Mouse (Mus musculus) hindbrain, embryonic 11.5 days (tissue): ENCODE data around the gene Lars2. TPM values are rescaled to one million over a fixed set of nuclear protein-coding genes. Genes with fewer than 3 reads are reported as not detected.
"Not testable (repeated sequence)": the region's sequence is repeated elsewhere in the genome, so short reads cannot be mapped to it uniquely, and the experiment has no call there.

Experiments used
- ATAC-seq: fragments of 200-750 bp; cut with Nextera tagmentation; 2 replicates; pipeline ENCODE4 v1.8.0; 2017; ENCODE audit warnings: mild to moderate bottlenecking, moderate TSS enrichment, moderate library complexity; ENCODE audit not compliant: low FRiP score
- DNase-seq: peaks from one replicate; pipeline ENCODE4 v3.0.0-alpha.2; 2015; ENCODE audit warnings: low spot score
- H3K27ac ChIP-seq: fragments of 300-500 bp; sonication (generic); 2 replicates; pipeline ENCODE4 v1.5.1; 2014; ENCODE audit warnings: mild to moderate bottlenecking, low read depth, low read length
- H3K27me3 ChIP-seq: fragments of 300-500 bp; sonication (generic); 2 replicates; pipeline ENCODE4 v1.6.1; 2014; ENCODE audit warnings: mild to moderate bottlenecking, low read length, moderate library complexity, mixed read lengths; ENCODE audit not compliant: control insufficient read depth, insufficient read depth
- H3K36me3 ChIP-seq: fragments of 300-500 bp; sonication (generic); 2 replicates; pipeline ENCODE4 v1.6.1; 2014; ENCODE audit warnings: mild to moderate bottlenecking, low read length, moderate library complexity, mixed read lengths; ENCODE audit not compliant: control insufficient read depth, insufficient read depth
- H3K4me1 ChIP-seq: fragments of 300-500 bp; sonication (generic); replicated peaks from 2 replicates; pipeline ENCODE4 v1.6.1; 2014; ENCODE audit warnings: low read length, mixed read lengths; ENCODE audit not compliant: control insufficient read depth, insufficient read depth
- H3K4me2 ChIP-seq: fragments of 300-500 bp; sonication (generic); replicated peaks from 2 replicates; pipeline ENCODE4 v1.6.1; 2014; ENCODE audit warnings: mild to moderate bottlenecking, low read depth, low read length
- H3K4me3 ChIP-seq: fragments of 300-500 bp; sonication (generic); 2 replicates; pipeline ENCODE4 v1.5.1; 2014; ENCODE audit warnings: low read depth, low read length
- H3K9ac ChIP-seq: fragments of 300-500 bp; sonication (generic); 2 replicates; pipeline ENCODE4 v1.6.1; 2014; ENCODE audit warnings: low read depth, low read length
- H3K9me3 ChIP-seq: fragments of 300-500 bp; sonication (generic); 2 replicates; pipeline ENCODE4 v1.6.1; 2016; ENCODE audit warnings: low read length; ENCODE audit not compliant: control insufficient read depth
- WGBS: fragments of 180-500 bp; shearing (Covaris S2); extraction: QIAGEN DNeasy Blood & Tissue Kit; methylation state at CpG from one replicate; pipeline ENCODE4 v1.1.7; 2014; 5-methylcytosine and 5-hydroxymethylcytosine counted together
- polyA plus RNA-seq: library from polyadenylated mRNA; unstranded; fragments of >200 nt; fragmentation: Nextera tagmentation; extraction: Ambion mirVana; gene quantifications from 2 replicates; pipeline ENCODE4 v1.2.1, GENCODE M21; 2014

Lars2 gene
- 849 and 1,244 TPM in 2 replicates for polyA plus RNA-seq

DNA sequence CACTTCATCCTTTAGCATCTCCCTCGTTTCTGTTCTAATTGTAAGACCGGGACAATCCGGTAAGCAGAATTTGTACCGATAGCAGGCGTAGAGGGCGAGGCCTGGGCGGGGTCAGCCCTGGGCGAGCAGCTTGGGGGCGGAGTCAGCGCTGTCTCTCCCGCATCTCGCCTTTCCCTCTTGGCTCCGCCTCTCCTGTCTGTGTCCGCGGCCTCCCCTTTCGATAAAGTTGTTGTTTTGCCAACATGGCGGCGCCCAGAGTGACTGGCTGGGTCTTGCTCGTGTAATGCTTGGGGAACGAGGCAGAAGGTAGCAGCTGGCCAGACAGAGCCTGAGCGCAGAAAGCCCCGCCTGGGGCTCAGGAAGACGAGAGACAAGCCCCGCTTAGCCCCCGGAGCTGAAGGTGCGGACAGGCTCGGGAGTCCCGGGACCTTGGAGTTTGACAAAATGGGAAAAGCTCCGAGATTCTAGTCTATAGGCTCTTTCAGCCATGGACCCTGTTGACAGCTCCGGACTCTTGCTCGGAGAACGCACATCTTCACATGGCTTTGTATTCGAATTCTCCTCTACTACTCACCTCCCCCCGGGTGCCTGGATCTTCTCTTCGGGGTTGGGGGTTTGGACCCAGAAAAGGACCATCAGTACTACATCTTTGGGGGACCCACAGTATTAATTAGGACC is at the start of gene Lars2:
TSS of gene Lars2 (plus strand) at position 220 of the 678 bp plus-strand sequence.
- DNase-seq (peak; percentile 95), ATAC-seq (peak; percentile 99)
- Histone ChIP-seq H3K9ac (peak within 1 kb of the TSS; percentile 61), H3K36me3 (no peaks in the 10 kb centered on the region), H3K4me3 (peak within 1 kb of the TSS; percentile 50), H3K27ac (peak within 1 kb of the TSS; percentile 49), H3K27me3 (no peaks in the 10 kb centered on the region), H3K4me2 (peak within 1 kb of the TSS; percentile 53), H3K9me3 (no peaks in the 10 kb centered on the region), H3K4me1 (no peaks in the 10 kb centered on the region)
- under 1% methylated on average over 35 of the region's 35 CpGs for WGBS

DNA sequence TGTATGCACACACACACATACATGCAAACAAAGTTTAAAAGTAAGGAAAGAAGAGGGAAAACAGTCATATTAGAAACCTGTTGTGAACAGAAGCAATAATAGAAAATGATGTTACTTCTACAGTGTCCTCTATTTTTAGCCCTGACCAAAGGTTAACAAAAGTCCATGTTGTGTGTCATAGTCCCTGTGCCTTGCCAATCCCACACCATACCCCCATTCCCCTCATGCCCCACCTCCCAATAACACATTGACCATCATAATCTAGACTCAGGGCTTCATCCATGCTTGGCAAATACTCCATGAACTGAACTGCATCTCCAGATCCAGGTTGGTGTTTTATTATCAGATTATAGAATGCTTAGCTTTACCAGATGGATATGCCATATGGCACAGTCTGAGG is 40.6 kb upstream of the Lars2 start:
- Histone ChIP-seq H3K27ac (no peak overlapping the region), H3K4me3 (no peak overlapping the region), H3K4me2 (no peak overlapping the region), H3K4me1 (no peaks in the 10 kb centered on the region), H3K9me3 (no peaks in the 10 kb centered on the region), H3K9ac (no peak overlapping the region), H3K27me3 (no peaks in the 10 kb centered on the region), H3K36me3 (no peaks in the 10 kb centered on the region)
- DNase-seq: no peak
- ATAC-seq: no peak

DNA sequence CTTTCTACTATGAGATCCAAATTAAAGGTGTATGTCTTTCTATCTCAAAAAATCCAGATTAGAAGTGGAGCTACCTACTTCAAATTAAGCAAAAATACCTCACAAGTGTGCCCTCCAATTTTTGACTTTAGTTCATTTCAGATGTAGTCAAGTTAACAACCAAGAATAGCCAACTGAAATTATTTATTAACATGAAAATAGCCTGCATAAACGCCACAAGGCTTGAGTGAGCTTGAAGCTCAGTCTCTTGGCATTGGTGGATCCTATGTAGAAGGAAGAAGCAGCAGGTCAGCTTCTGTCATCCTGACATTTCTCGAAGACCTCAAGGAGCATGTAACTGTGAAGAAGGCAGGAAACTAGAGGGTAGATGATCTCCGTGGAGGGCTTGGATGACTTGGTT is 38.4 kb upstream of the Lars2 start:
- 87% methylated on average over 3 of the region's 3 CpGs for WGBS
- ATAC-seq: no peak
- no peaks in the 10 kb centered on the region for H3K4me1 ChIP-seq
- H3K9me3 ChIP-seq: no peaks in the 10 kb centered on the region
- no peak for DNase-seq
- H3K4me2 ChIP-seq: no peak overlapping the region
- no peak overlapping the region for H3K9ac ChIP-seq
- no peak overlapping the region for H3K4me3 ChIP-seq
- no peaks in the 10 kb centered on the region for H3K27me3 ChIP-seq
- H3K27ac ChIP-seq: no peak overlapping the region
- H3K36me3 ChIP-seq: no peaks in the 10 kb centered on the region

DNA sequence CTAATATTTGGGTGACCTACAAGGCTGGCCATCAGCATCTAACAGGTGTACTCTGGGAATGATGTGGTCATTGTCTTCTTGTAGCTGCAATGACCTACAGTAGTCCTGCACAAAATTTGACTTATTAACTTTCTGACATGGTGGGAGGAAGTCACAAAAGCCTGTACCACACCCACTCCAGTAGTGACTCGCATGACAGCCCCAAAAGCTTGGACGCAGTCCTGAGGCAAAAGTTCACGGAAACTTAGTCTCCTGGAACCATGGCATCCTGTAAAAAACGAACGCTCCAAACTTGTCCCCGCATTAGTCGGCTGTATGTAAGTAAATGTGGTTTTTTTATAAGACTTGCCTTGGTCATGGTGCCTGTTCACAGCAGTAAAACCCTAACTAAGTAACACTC is 36.9 kb upstream of the Lars2 start:
- H3K27me3 ChIP-seq: no peaks in the 10 kb centered on the region
- H3K4me2 ChIP-seq: no peak overlapping the region
- no peaks in the 10 kb centered on the region for H3K36me3 ChIP-seq
- H3K9ac ChIP-seq: no peak overlapping the region
- H3K27ac ChIP-seq: no peak overlapping the region
- H3K4me3 ChIP-seq: no peak overlapping the region
- WGBS: 91% methylated on average over 7 of the region's 7 CpGs
- H3K4me1 ChIP-seq: no peaks in the 10 kb centered on the region
- ATAC-seq (no peak), DNase-seq (no peak)
- no peaks in the 10 kb centered on the region for H3K9me3 ChIP-seq

DNA sequence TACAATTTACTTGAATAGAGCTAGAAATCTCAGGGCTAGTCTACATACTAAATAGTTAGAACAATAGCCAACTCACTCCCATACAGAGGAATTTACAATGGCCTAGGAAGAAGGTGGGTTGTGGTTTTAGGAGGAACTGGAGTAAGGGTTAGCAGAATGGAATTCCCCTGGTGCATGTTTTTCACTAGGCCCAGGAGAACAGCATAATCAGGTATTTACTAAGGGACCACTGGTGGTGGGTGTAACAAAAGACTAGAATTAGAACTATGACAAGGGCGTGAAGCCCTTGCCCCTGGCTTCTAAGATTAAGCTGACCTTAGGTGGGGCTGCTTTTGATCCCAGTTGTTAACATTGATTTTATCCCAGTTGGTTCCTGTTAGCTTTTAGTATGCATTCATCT is 36.5 kb upstream of the Lars2 start:
- not testable (repeated sequence) for H3K9me3 ChIP-seq, H3K4me2 ChIP-seq, DNase-seq, H3K4me1 ChIP-seq, H3K4me3 ChIP-seq, H3K27me3 ChIP-seq, H3K27ac ChIP-seq, ATAC-seq, H3K9ac ChIP-seq, H3K36me3 ChIP-seq
- 74% methylated on average over 1 of the region's 1 CpGs for WGBS

DNA sequence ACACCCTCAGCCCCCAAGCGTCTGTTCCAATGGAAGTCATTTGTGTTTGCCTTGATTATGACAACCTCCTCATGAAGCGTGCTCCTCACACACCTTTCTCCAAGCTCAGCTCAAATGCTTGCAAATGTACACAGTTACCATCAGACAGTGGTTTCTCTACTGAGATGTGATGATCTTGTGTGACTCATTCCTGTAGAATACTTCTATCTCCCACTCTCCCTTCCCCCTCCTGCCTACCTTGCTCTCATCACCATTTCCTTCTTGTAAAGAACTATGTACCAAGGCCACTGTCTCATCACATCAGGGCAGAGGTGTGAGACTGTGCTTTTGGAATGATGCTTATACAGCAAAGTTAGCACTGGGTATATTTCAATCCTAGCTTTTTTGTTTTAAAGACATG is 33.2 kb upstream of the Lars2 start:
- no peaks in the 10 kb centered on the region for H3K4me1 ChIP-seq
- H3K27me3 ChIP-seq: no peaks in the 10 kb centered on the region
- no peaks in the 10 kb centered on the region for H3K36me3 ChIP-seq
- H3K4me2 ChIP-seq: no peak overlapping the region
- ATAC-seq (no peak), DNase-seq (no peak)
- WGBS: 83% methylated on average over 2 of the region's 2 CpGs
- no peaks in the 10 kb centered on the region for H3K9me3 ChIP-seq
- H3K4me3 ChIP-seq: no peak overlapping the region
- H3K27ac ChIP-seq: no peak overlapping the region
- H3K9ac ChIP-seq: no peak overlapping the region

DNA sequence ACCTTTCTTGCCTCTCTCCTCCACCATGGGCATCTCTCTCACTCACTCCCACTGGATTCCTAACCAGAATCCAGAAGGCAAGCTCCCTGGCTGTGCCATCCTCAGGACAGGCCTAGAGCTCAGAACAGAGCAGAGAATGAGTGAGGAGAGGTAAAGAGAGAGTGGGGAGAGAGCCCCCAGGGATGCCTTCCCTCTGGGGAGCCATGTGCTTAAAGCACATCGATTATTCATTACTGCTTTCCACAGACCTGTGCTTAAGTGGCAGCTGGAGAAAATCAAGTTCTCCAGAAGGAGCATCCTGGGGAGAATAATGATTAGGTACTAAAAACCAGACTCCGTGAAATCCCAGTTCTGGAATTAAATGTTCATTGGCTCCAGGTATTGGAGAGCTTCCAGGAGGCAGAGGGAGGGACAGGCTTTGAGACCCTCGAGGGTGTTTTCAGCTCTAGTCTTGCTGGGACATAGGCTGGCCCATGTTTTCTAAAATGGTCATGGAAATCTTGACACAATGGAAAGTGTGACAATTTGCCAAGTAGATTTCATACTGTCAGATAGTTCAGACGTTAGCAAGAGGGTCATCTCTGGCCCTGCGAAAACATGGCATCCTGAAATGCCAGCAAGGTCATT is 31.6 kb upstream of the Lars2 start:
- no peaks in the 10 kb centered on the region for H3K9me3 ChIP-seq
- WGBS: 75% methylated on average over 5 of the region's 5 CpGs
- no peaks in the 10 kb centered on the region for H3K27me3 ChIP-seq
- no peak overlapping the region for H3K4me3 ChIP-seq
- ATAC-seq (no peak), DNase-seq (no peak)
- no peak overlapping the region for H3K9ac ChIP-seq
- H3K36me3 ChIP-seq: no peaks in the 10 kb centered on the region
- no peak overlapping the region for H3K4me2 ChIP-seq
- H3K27ac ChIP-seq: no peak overlapping the region
- no peaks in the 10 kb centered on the region for H3K4me1 ChIP-seq

DNA sequence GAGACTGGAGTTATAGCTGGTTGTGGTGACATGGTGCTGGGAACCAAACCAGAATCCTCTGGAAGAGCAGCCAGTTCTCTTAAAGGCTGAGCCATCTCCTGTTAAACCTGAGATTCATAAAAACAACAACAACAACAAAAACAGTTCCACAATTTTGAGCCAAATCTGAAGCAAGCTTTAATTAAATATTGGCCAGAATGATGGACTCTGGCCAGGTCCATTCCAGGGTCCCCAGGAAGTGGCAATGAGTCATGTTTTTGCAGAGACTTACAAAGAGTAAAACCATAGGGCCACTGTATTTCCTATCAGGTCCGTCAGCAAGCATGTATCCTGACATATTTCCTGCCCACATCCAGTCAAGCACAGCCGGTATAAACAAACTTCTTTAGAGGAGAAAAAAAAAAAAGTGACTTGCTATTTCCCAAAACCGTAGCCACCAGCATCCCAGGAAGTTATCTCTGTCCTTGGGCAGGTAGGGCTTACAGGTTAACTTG is 27.0 kb upstream of the Lars2 start:
- DNase-seq (no peak), ATAC-seq (no peak)
- 78% methylated on average over 3 of the region's 3 CpGs for WGBS
- no peak overlapping the region for H3K4me2 ChIP-seq
- no peaks in the 10 kb centered on the region for H3K9me3 ChIP-seq
- H3K9ac ChIP-seq: no peak overlapping the region
- no peak overlapping the region for H3K27ac ChIP-seq
- no peaks in the 10 kb centered on the region for H3K36me3 ChIP-seq
- H3K4me3 ChIP-seq: no peak overlapping the region
- no peaks in the 10 kb centered on the region for H3K27me3 ChIP-seq
- H3K4me1 ChIP-seq: no peaks in the 10 kb centered on the region

DNA sequence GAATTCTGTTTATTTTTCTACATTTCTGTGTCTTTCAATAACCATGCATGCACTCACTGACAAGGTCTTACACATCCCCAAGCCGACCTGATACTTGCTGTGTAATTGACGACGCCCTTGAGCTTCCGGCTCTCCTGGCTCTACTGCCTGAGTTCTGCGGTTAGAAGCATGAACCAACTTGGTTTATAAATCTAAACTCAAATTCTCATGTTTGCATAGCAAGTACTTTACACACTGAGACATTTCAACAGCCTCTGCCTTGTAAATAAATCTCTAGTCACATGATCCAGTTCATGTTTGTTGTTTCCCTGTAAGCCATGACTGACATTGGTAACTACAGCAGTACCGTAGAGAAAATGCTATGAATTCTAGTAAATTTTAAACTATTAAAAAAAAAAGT is 25.5 kb upstream of the Lars2 start:
- no peak overlapping the region for H3K4me3 ChIP-seq
- H3K9me3 ChIP-seq: no peaks in the 10 kb centered on the region
- no peak overlapping the region for H3K9ac ChIP-seq
- H3K4me1 ChIP-seq: no peaks in the 10 kb centered on the region
- 92% methylated on average over 6 of the region's 6 CpGs for WGBS
- DNase-seq (no peak), ATAC-seq (no peak)
- H3K27ac ChIP-seq: no peak overlapping the region
- H3K27me3 ChIP-seq: no peaks in the 10 kb centered on the region
- no peaks in the 10 kb centered on the region for H3K36me3 ChIP-seq
- H3K4me2 ChIP-seq: no peak overlapping the region
